ENCODE assay signal across 33 mouse cellular contexts in genomic region chr1:146358301-146358700, GRCm38 (mm10).
"Had no signal": no experiment of that assay in that cellular context is flagged by ENCODE, and none has a peak within 500 bp of the region (broad histone marks: within the 10 kb centered on the region; RNA-seq: fewer than 3 reads in every experiment).

No protein-coding gene starts in this region.

- ATAC-seq: liver, embryonic 12.5 days; liver, postnatal 0 days; lung, postnatal 0 days; midbrain, embryonic 13.5 days; midbrain, embryonic 15.5 days; midbrain, embryonic 16.5 days had no signal

- DNase-seq: left cerebral cortex, postnatal 4 days; liver; liver, embryonic 13.5 days; liver, postnatal 0 days; lung, adult 18-20 months; lung, adult 2 months; lung, embryonic 14.5 days; lung, postnatal 10 days; lung, postnatal 14 days; lung, postnatal 36 days; lung, postnatal 4 days; midbrain, embryonic 14.5 days had no signal

- H3K27ac ChIP-seq: limb, embryonic 10.5 days; limb, embryonic 12.5 days; limb, embryonic 13.5 days; limb, embryonic 15.5 days; liver, embryonic 12.5 days; liver, embryonic 13.5 days; liver, embryonic 14.5 days; liver, embryonic 15.5 days; lung, embryonic 15.5 days; macrophage; midbrain, embryonic 10.5 days; midbrain, embryonic 12.5 days; midbrain, embryonic 13.5 days; midbrain, embryonic 15.5 days; neural tube, embryonic 12.5 days; neural tube, embryonic 13.5 days had no signal

- H3K4me3 ChIP-seq: limb, embryonic 10.5 days; limb, embryonic 12.5 days; limb, embryonic 13.5 days; limb, embryonic 15.5 days; liver, embryonic 12.5 days; liver, embryonic 13.5 days; liver, embryonic 15.5 days; lung, embryonic 15.5 days; megakaryocyte, embryonic 14.5 days; midbrain, embryonic 10.5 days; midbrain, embryonic 12.5 days; midbrain, embryonic 13.5 days; midbrain, embryonic 15.5 days; myocyte; neural tube, embryonic 12.5 days; neural tube, embryonic 13.5 days had no signal

- H3K27me3 ChIP-seq: limb, embryonic 12.5 days; limb, embryonic 13.5 days; limb, embryonic 15.5 days; liver, embryonic 12.5 days; liver, embryonic 13.5 days; liver, embryonic 15.5 days; lung, embryonic 15.5 days; megakaryocyte, embryonic 14.5 days; midbrain, embryonic 12.5 days; midbrain, embryonic 13.5 days; midbrain, embryonic 15.5 days; neural tube, embryonic 12.5 days; neural tube, embryonic 13.5 days had no signal

- H3K9ac ChIP-seq: limb, embryonic 12.5 days; limb, embryonic 13.5 days; limb, embryonic 15.5 days; liver, embryonic 12.5 days; liver, embryonic 13.5 days; liver, embryonic 14.5 days; liver, embryonic 15.5 days; liver, postnatal 0 days; lung, embryonic 14.5 days; lung, embryonic 15.5 days; midbrain, embryonic 12.5 days; midbrain, embryonic 13.5 days; midbrain, embryonic 15.5 days; neural tube, embryonic 12.5 days; neural tube, embryonic 13.5 days had no signal

- H3K9me3 ChIP-seq: limb, embryonic 10.5 days; limb, embryonic 12.5 days; limb, embryonic 13.5 days; limb, embryonic 15.5 days; liver, embryonic 12.5 days; liver, embryonic 13.5 days; liver, embryonic 15.5 days; lung, embryonic 15.5 days; megakaryocyte, embryonic 14.5 days; midbrain, embryonic 10.5 days; midbrain, embryonic 12.5 days; midbrain, embryonic 13.5 days; midbrain, embryonic 15.5 days; neural tube, embryonic 12.5 days; neural tube, embryonic 13.5 days had no signal

- H3K36me3 ChIP-seq: limb, embryonic 10.5 days; limb, embryonic 12.5 days; limb, embryonic 13.5 days; limb, embryonic 15.5 days; liver, embryonic 12.5 days; liver, embryonic 13.5 days; liver, embryonic 15.5 days; lung, embryonic 15.5 days; midbrain, embryonic 10.5 days; midbrain, embryonic 12.5 days; midbrain, embryonic 13.5 days; midbrain, embryonic 15.5 days; neural tube, embryonic 12.5 days; neural tube, embryonic 13.5 days had no signal

- H3K4me2 ChIP-seq: limb, embryonic 12.5 days; limb, embryonic 13.5 days; limb, embryonic 15.5 days; liver, embryonic 11.5 days; liver, embryonic 12.5 days; liver, embryonic 13.5 days; liver, embryonic 15.5 days; lung, embryonic 14.5 days; lung, embryonic 15.5 days; midbrain, embryonic 11.5 days; midbrain, embryonic 12.5 days; midbrain, embryonic 13.5 days; midbrain, embryonic 15.5 days; neural tube, embryonic 12.5 days; neural tube, embryonic 13.5 days had no signal

- H3K4me1 ChIP-seq: limb, embryonic 12.5 days; limb, embryonic 13.5 days; limb, embryonic 15.5 days; liver, embryonic 12.5 days; liver, embryonic 13.5 days; liver, embryonic 15.5 days; lung, embryonic 15.5 days; megakaryocyte, embryonic 14.5 days; midbrain, embryonic 10.5 days; midbrain, embryonic 12.5 days; midbrain, embryonic 13.5 days; midbrain, embryonic 15.5 days; neural tube, embryonic 12.5 days; neural tube, embryonic 13.5 days had no signal
